ENCODE assay signal across 17 mouse cellular contexts in the genomic region with DNA sequence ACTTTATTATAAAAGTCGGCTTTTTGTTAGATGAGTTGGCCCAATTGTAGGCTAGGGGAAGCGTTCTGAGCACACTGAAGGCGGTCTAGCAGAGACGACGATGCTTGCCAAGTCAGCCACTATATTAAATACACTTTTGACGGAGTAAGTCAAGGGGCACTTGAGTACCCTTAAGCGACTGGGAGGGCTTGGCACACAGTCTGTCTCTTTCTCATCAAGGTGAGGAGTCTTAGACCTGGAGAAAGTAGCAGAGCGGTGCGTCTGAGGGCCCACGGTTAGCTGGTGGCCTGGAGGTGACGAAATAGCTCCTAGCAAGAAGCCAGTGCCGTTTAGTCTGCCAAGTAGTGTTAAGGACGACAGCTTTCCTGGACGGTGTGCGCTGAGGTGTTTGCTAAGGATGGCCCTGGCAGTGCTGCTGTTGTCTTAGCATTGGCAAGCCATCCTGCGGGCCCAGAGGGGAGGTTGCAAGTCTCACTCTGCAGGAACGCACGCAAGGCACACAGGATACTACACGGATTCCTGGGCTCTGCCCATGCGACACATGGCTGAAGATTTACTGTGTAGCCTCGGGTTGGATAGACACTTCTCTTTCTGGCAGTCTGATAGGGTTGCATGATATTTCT. TPM values are rescaled to one million over a fixed set of nuclear protein-coding genes. Genes with fewer than 3 reads are reported as not detected.
A peak's percentile ranks its signal among the peaks of the same experiment; 100 is the strongest.
DNase-seq lines count a peak whose midpoint lies in the region; ATAC-seq lines count a peak whose summit lies in the region.
"Had no signal": no experiment of that assay in that cellular context is flagged by ENCODE, and none has a peak within 500 bp of the region (broad histone marks: within the 10 kb centered on the region; RNA-seq: fewer than 3 reads in every experiment).

No protein-coding gene starts in this region.

- H3K9me3 ChIP-seq in kidney, embryonic 16.5 days (ENCODE audit: low read length) = no peaks in the 10 kb centered on the region

- no peaks in the 10 kb centered on the region for H3K27me3 ChIP-seq in kidney, embryonic 16.5 days (ENCODE audit: insufficient read depth, low read length)

- ATAC-seq in kidney, embryonic 16.5 days (ENCODE audit: low FRiP score, low TSS enrichment) = peak; percentile 53; the same call in 1 of the 2 replicates
- ATAC-seq in megakaryocyte progenitor cell, adult 5-6 weeks (replicated peaks; ENCODE audit: poor library complexity) = no peak
- no peak for ATAC-seq in CD4-positive, CD25-positive, alpha-beta regulatory T cell, adult 4 months

- DNase-seq in adrenal gland, postnatal 10 days = peak; percentile 50
- no peak for DNase-seq in adrenal gland, postnatal 25 days
- no peak for DNase-seq in kidney, postnatal 10 days
- peak; percentile 91 for DNase-seq in gonadal fat pad, adult 2 months (ENCODE audit: low read depth)
- DNase-seq in lung, postnatal 10 days = peak; percentile 59
- DNase-seq: cerebellum, adult 11-12 months; gastrocnemius, postnatal 25 days; liver; right cerebral cortex, adult 18-20 months; thymus, postnatal 14 days had no signal

- no peaks in the 10 kb centered on the region for H3K36me3 ChIP-seq in kidney, embryonic 16.5 days (ENCODE audit: insufficient read depth, low read length)

- H3K4me1 ChIP-seq in kidney, embryonic 16.5 days (ENCODE audit: insufficient read depth, low read length) = peaks cover 53% of the 10 kb centered on the region

- H3K4me2 ChIP-seq in kidney, embryonic 16.5 days (replicated peaks; ENCODE audit: low read depth, low read length) = no peak overlapping the region
- H3K4me2 ChIP-seq: heart, embryonic 11.5 days had no signal

- no peak overlapping the region for H3K4me3 ChIP-seq in kidney, embryonic 16.5 days (ENCODE audit: low read length)
- H3K4me3 ChIP-seq: layer of hippocampus, adult 2 months; left cerebral cortex, adult 2 months had no signal

- 53% methylated on average over 21 of the region's 21 CpGs for WGBS in kidney, embryonic 16.5 days

- peak overlapping the region; percentile 3; the same call in 1 of the 2 replicates for H3K27ac ChIP-seq in kidney, embryonic 16.5 days (ENCODE audit: low read length)
- H3K27ac ChIP-seq: layer of hippocampus, adult 2 months; left cerebral cortex, adult 2 months had no signal

- H3K9ac ChIP-seq in kidney, embryonic 16.5 days (replicated peaks; ENCODE audit: low read length) = peak overlapping the region; percentile 25; the same call in 1 of the 2 replicates

RNA-seq across cellular contexts. Expression of a gene that starts 43.3 kb away (rescaled TPM):
- 10 to 100 TPM; 22.8 to 26.1 TPM for total RNA-seq in adrenal gland, postnatal 10 days (2021)
- 27.5 and 33.3 TPM in 2 replicates for total RNA-seq in adrenal gland, postnatal 25 days (2021)
- 50.1 and 68.9 TPM in 2 replicates for polyA plus RNA-seq in kidney, embryonic 16.5 days (2015; fragmentation: Nextera tagmentation; extraction: Ambion mirVana)
- 10.4 and 14.0 TPM in 2 replicates for polyA plus RNA-seq in gonadal fat pad, adult 2 months (2012; rRNA removed)
- total RNA-seq in megakaryocyte progenitor cell, adult 5-6 weeks (2015) = 3.6 and 6.2 TPM in 2 replicates
- total RNA-seq in megakaryocyte progenitor cell, adult 5-6 weeks (2017) = 0.37 and 0.71 TPM in 2 replicates
- polyA plus RNA-seq in CD4-positive, CD25-positive, alpha-beta regulatory T cell, adult 4 months (2017; shearing (Covaris generic)) = 1 to 10 TPM; 2.4 to 3.5 TPM
- total RNA-seq: CH12.LX had no signal

Comparison
In these comparisons a context has a peak if more than half of its experiments do, and no peak if none do; other contexts are left out.
1. DNase-seq: peak in adrenal gland, postnatal 10 days (single experiment), gonadal fat pad, adult 2 months (single experiment) and lung, postnatal 10 days (single experiment); none in adrenal gland, postnatal 25 days (single experiment) and kidney, postnatal 10 days (single experiment).